In genomic region chr7:39580066-39580465, GRCm38 (mm10) we compare ENCODE assay signal across 35 mouse cellular contexts.
"Had no signal": no experiment of that assay in that cellular context is flagged by ENCODE, and none has a peak within 500 bp of the region (broad histone marks: within the 10 kb centered on the region; RNA-seq: fewer than 3 reads in every experiment).

No protein-coding gene starts in this region.

- ATAC-seq: hindbrain, embryonic 16.5 days; hindbrain, postnatal 0 days; inflammation-experienced regulatory T-cells, adult 6 months; intestine, embryonic 15.5 days; intestine, embryonic 16.5 days; intestine, postnatal 0 days had no signal

- H3K36me3 ChIP-seq: heart, embryonic 10.5 days; heart, embryonic 12.5 days; heart, embryonic 15.5 days; hindbrain, embryonic 12.5 days; hindbrain, embryonic 13.5 days; hindbrain, embryonic 15.5 days; intestine, embryonic 15.5 days; kidney, embryonic 15.5 days had no signal

- H3K27ac ChIP-seq: heart, embryonic 10.5 days; heart, embryonic 13.5 days; heart, embryonic 15.5 days; hindbrain, embryonic 10.5 days; hindbrain, embryonic 12.5 days; hindbrain, embryonic 13.5 days; hindbrain, embryonic 14.5 days; hindbrain, embryonic 15.5 days; hindbrain, postnatal 0 days; intestine, embryonic 15.5 days; kidney, embryonic 15.5 days; kidney, postnatal 0 days; layer of hippocampus, adult 2 months had no signal

- DNase-seq: heart, postnatal 10 days; heart, postnatal 14 days; heart, postnatal 36 days; heart, postnatal 4 days; kidney, adult 11 months; kidney, adult 18-20 months; kidney, adult 2 months; kidney, adult 8-10 months; kidney, adult 9 months; kidney, postnatal 10 days; kidney, postnatal 14 days; kidney, postnatal 25 days; kidney, postnatal 36 days; kidney, postnatal 4 days; layer of hippocampus, adult 9-11 months; layer of hippocampus, postnatal 36 days had no signal

- H3K4me3 ChIP-seq: heart, embryonic 10.5 days; heart, embryonic 12.5 days; heart, embryonic 13.5 days; heart, embryonic 15.5 days; hindbrain, embryonic 10.5 days; hindbrain, embryonic 12.5 days; hindbrain, embryonic 13.5 days; hindbrain, embryonic 15.5 days; intestine, embryonic 15.5 days; kidney, embryonic 15.5 days; layer of hippocampus, adult 2 months had no signal

- H3K27me3 ChIP-seq: heart, embryonic 12.5 days; heart, embryonic 13.5 days; heart, embryonic 15.5 days; hindbrain, embryonic 12.5 days; hindbrain, embryonic 13.5 days; hindbrain, embryonic 15.5 days; intestine, embryonic 15.5 days; kidney, embryonic 15.5 days had no signal

- H3K4me1 ChIP-seq: heart, embryonic 10.5 days; heart, embryonic 12.5 days; heart, embryonic 13.5 days; heart, embryonic 15.5 days; hindbrain, embryonic 10.5 days; hindbrain, embryonic 12.5 days; hindbrain, embryonic 13.5 days; hindbrain, embryonic 15.5 days; intestine, embryonic 15.5 days; kidney, embryonic 15.5 days had no signal

- H3K4me2 ChIP-seq: heart, embryonic 11.5 days; heart, embryonic 12.5 days; heart, embryonic 13.5 days; heart, embryonic 15.5 days; hindbrain, embryonic 12.5 days; hindbrain, embryonic 13.5 days; hindbrain, embryonic 14.5 days; hindbrain, embryonic 15.5 days; intestine, embryonic 15.5 days; kidney, embryonic 15.5 days had no signal

- H3K9ac ChIP-seq: heart, embryonic 12.5 days; heart, embryonic 13.5 days; heart, embryonic 15.5 days; hindbrain, embryonic 12.5 days; hindbrain, embryonic 13.5 days; hindbrain, embryonic 14.5 days; hindbrain, embryonic 15.5 days; intestine, embryonic 15.5 days; kidney, embryonic 15.5 days had no signal

- H3K9me3 ChIP-seq: heart, embryonic 10.5 days; heart, embryonic 12.5 days; heart, embryonic 13.5 days; heart, embryonic 15.5 days; hindbrain, embryonic 10.5 days; hindbrain, embryonic 12.5 days; hindbrain, embryonic 13.5 days; hindbrain, embryonic 15.5 days; intestine, embryonic 15.5 days; kidney, embryonic 15.5 days had no signal
